8 mouse cellular contexts compared by ENCODE assay signal in genomic region chr15:64023770-64024719, GRCm38 (mm10). TPM values are rescaled to one million over a fixed set of nuclear protein-coding genes. Genes with fewer than 3 reads are reported as not detected.
A peak's percentile ranks its signal among the peaks of the same experiment; 100 is the strongest.
DNase-seq lines count a peak whose midpoint lies in the region; ATAC-seq lines count a peak whose summit lies in the region.

No protein-coding gene starts in this region.

- WGBS in midbrain, embryonic 12.5 days, result 20% methylated on average over 13 of the region's 13 CpGs

- no peaks in the 10 kb centered on the region for H3K36me3 ChIP-seq in midbrain, embryonic 12.5 days

- 0 out of 2 replicates have a peak overlapping the region, but pooled peaks have one; percentile 11 for H3K9ac ChIP-seq in midbrain, embryonic 12.5 days (replicated peaks)

- intact Hi-C loops in gastrocnemius, postnatal 14 days (cut with DNase I; ENCODE audit: low total_unique reads), result no loop called here

- DNase-seq in 416B (ENCODE audit: low read depth) (peak; percentile 91), WW6 (ENCODE audit: low read depth, low spot score) (peak; percentile 38)
- DNase-seq in heart, adult 8-10 months (ENCODE audit: low spot score), result peak; percentile 35
- peak; percentile 15 to 39 for DNase-seq in kidney, postnatal 25 days
- DNase-seq in adrenal gland, adult 2 months, result no peak
- no peak for DNase-seq in urinary bladder, postnatal 14 days (ENCODE audit: low spot score)
- DNase-seq in gastrocnemius, postnatal 14 days, result no peak

- no peaks in the 10 kb centered on the region for H3K27me3 ChIP-seq in midbrain, embryonic 12.5 days

- peak overlapping the region; percentile 52 for H3K27ac ChIP-seq in midbrain, embryonic 12.5 days (replicated peaks)

- peak overlapping the region; percentile 36 for H3K4me2 ChIP-seq in midbrain, embryonic 12.5 days (replicated peaks)

- H3K4me1 ChIP-seq in midbrain, embryonic 12.5 days, result peaks cover 22% of the 10 kb centered on the region

- ATAC-seq in midbrain, embryonic 12.5 days (ENCODE audit: low FRiP score, low read depth), result peak; percentile 79

- peak overlapping the region; percentile 14; the same call in 1 of the 2 replicates for H3K4me3 ChIP-seq in midbrain, embryonic 12.5 days

- no peaks in the 10 kb centered on the region for H3K9me3 ChIP-seq in midbrain, embryonic 12.5 days

RNA-seq across cellular contexts. Expression of gene Fam49b, which starts 36.2 kb away (rescaled TPM):
- total RNA-seq in heart, adult 8-10 months (2022), result 10 to 100 TPM; 18.1 to 26.6 (median 22.1) TPM
- polyA plus RNA-seq in midbrain, embryonic 12.5 days (2016; fragmentation: Nextera tagmentation; extraction: Ambion mirVana), result 94.2 and 96.9 TPM in 2 replicates
- total RNA-seq in adrenal gland, adult 2 months (2021), result 10 to 100 TPM; 33.2 to 38.3 TPM
- 7.5 and 22.1 TPM in 2 replicates for polyA plus RNA-seq in adrenal gland, adult 2 months (2012; rRNA removed)
- 10 to 100 TPM; 41.6 to 48.7 TPM for total RNA-seq in gastrocnemius, postnatal 14 days (2021)

Comparison
In these comparisons a context has a peak if more than half of its experiments do, and no peak if none do; other contexts are left out.
1. DNase-seq: peak in 416B (single experiment), WW6 (single experiment), heart, adult 8-10 months (single experiment) and kidney, postnatal 25 days (2 of 2); none in adrenal gland, adult 2 months (single experiment), urinary bladder, postnatal 14 days (single experiment) and gastrocnemius, postnatal 14 days (single experiment).